Mouse (Mus musculus) heart, adult 2 months (tissue): Measurements from ENCODE around the gene Tenm3. TPM values are rescaled to one million over a fixed set of nuclear protein-coding genes. Genes with fewer than 3 reads are reported as not detected.

Experiments
- DNase-seq, 2 experiments: peaks; one replicate each; pipeline ENCODE4 v3.0.0; 2021
- H3K27ac ChIP-seq: fragments of 200-600 bp; 2 replicates; pipeline ENCODE4 v1.8.1; 2022
- H3K27me3 ChIP-seq: fragments of 200-500 bp; 2 replicates; pipeline ENCODE4 v1.6.1; 2012; ENCODE audit warnings: mild to moderate bottlenecking, low read length, inconsistent platforms, mixed read lengths; ENCODE audit not compliant: control insufficient read depth, insufficient read depth
- H3K36me3 ChIP-seq: fragments of 200-500 bp; 2 replicates; pipeline ENCODE4 v1.6.1; 2012; ENCODE audit warnings: low read length, inconsistent platforms; ENCODE audit not compliant: control insufficient read depth, insufficient read depth
- H3K4me1 ChIP-seq: fragments of 200-500 bp; 2 replicates; pipeline ENCODE4 v1.6.1; 2011; ENCODE audit warnings: low read length; ENCODE audit not compliant: control insufficient read depth, insufficient read depth
- H3K4me3 ChIP-seq: fragments of 200-600 bp; 2 replicates; pipeline ENCODE4 v1.8.1; 2022
- H3K79me2 ChIP-seq: fragments of 200-500 bp; replicated peaks from 2 replicates; pipeline ENCODE4 v1.6.1; 2012; ENCODE audit warnings: mild to moderate bottlenecking, inconsistent platforms, low read length, moderate library complexity, mixed read lengths; ENCODE audit not compliant: control insufficient read depth, insufficient read depth
- H3K9ac ChIP-seq: fragments of 200-500 bp; 2 replicates; pipeline ENCODE4 v1.6.1; 2012; ENCODE audit warnings: low read depth, mild to moderate bottlenecking, control low read depth, inconsistent platforms, low read length, mixed read lengths
- CTCF ChIP-seq: fragments of 200-600 bp; IDR thresholded peaks from 2 replicates; pipeline ENCODE4 v1.8.1; 2022; ENCODE audit warnings: antibody characterized with exemption, mild to moderate bottlenecking, moderate library complexity
- EP300 ChIP-seq: fragments of 200-500 bp; IDR thresholded peaks from 2 replicates; pipeline ENCODE4 v1.6.1; 2011; ENCODE audit warnings: low read depth, low read length, control low read depth; ENCODE audit not compliant: insufficient read depth
- POLR2A ChIP-seq: fragments of 200-500 bp; IDR thresholded peaks from 2 replicates; pipeline ENCODE4 v1.6.1; 2011; ENCODE audit warnings: mild to moderate bottlenecking, low read depth, low read length, control low read depth; ENCODE audit not compliant: insufficient read depth
- WGBS: fragments of 180-500 bp; shearing (Covaris S2); methylation state at CpG from one replicate; pipeline ENCODE4 v1.1.7; 2018; 5-methylcytosine and 5-hydroxymethylcytosine counted together
- intact Hi-C: fragments of 180-260 bp; cut with DNase I; formaldehyde crosslinking; loops from one replicate; pipeline ENCODE4 v1.15.1; 2025
- polyA plus RNA-seq: library from polyadenylated mRNA; depleted of rRNA; stranded (reverse); fragments of >200 nt; gene quantifications from 2 replicates; pipeline ENCODE4 v1.2.3, GENCODE M21; 2012
- total RNA-seq, 2 experiments: library from RNA; stranded (reverse); gene quantifications; 2 replicates each; pipeline ENCODE4 v1.2.3; 2021

The Tenm3 gene
- total and polyA plus RNA-seq, 3 experiments, result 2.0 to 3.8 (median 2.2) TPM

- H3K79me2 ChIP-seq, result no peaks in the 10 kb centered on the region
- intact Hi-C loops, result no loop called here
Measured at GRCm38 (mm10) chr8:48513801-48514200, 329.9 kb downstream of the Tenm3 start.

GRCm38 (mm10) chr8:48511546-48511945, 332.2 kb downstream of the Tenm3 start:
- intact Hi-C loops, result no loop called here
- Histone ChIP-seq H3K4me3 (peak overlapping the region; percentile 31), H3K9ac (no peak overlapping the region), H3K4me1 (no peaks in the 10 kb centered on the region), H3K36me3 (no peaks in the 10 kb centered on the region), H3K79me2 (no peaks in the 10 kb centered on the region), H3K27ac (no peak overlapping the region), H3K27me3 (no peaks in the 10 kb centered on the region)
- 63% methylated on average over 12 of the region's 12 CpGs for WGBS
- TF ChIP-seq POLR2A, result no peak
- TF ChIP-seq CTCF, result no peak
- TF ChIP-seq EP300, result no peak
- DNase-seq, result no peak

More at GRCm38 (mm10) chr8:48513801-48514200, 329.9 kb downstream of the Tenm3 start:
- H3K4me1 ChIP-seq, result no peaks in the 10 kb centered on the region
- no peaks in the 10 kb centered on the region for H3K27me3 ChIP-seq
- no peak overlapping the region for H3K4me3 ChIP-seq
- 87% methylated on average over 7 of the region's 7 CpGs for WGBS
- H3K36me3 ChIP-seq, result no peaks in the 10 kb centered on the region
- TF ChIP-seq POLR2A (no peak), CTCF (no peak), EP300 (no peak)
- no peak for DNase-seq
- H3K9ac ChIP-seq, result no peak overlapping the region
- H3K27ac ChIP-seq, result no peak overlapping the region

GRCm38 (mm10) chr8:48511137-48511536, 332.6 kb downstream of the Tenm3 start:
- Histone ChIP-seq H3K36me3 (no peaks in the 10 kb centered on the region), H3K27me3 (no peaks in the 10 kb centered on the region), H3K4me3 (peak overlapping the region; percentile 31), H3K4me1 (no peaks in the 10 kb centered on the region), H3K9ac (no peak overlapping the region), H3K27ac (no peak overlapping the region), H3K79me2 (no peaks in the 10 kb centered on the region)
- TF ChIP-seq POLR2A (no peak), EP300 (no peak), CTCF (no peak)
- 49% methylated on average over 14 of the region's 14 CpGs for WGBS
- intact Hi-C loops, result no loop called here
- no peak for DNase-seq

GRCm38 (mm10) chr8:48508641-48509599, 334.8 kb downstream of the Tenm3 start:
- no peaks in the 10 kb centered on the region for H3K79me2 ChIP-seq
- no peak overlapping the region for H3K4me3 ChIP-seq
- 82% methylated on average over 29 of the region's 29 CpGs for WGBS
- no peaks in the 10 kb centered on the region for H3K27me3 ChIP-seq
- DNase-seq, result no peak
- H3K4me1 ChIP-seq, result no peaks in the 10 kb centered on the region
- intact Hi-C loops, result no loop called here
- no peak overlapping the region for H3K27ac ChIP-seq
- H3K9ac ChIP-seq, result no peak overlapping the region
- H3K36me3 ChIP-seq, result no peaks in the 10 kb centered on the region
- TF ChIP-seq EP300, result no peak
- TF ChIP-seq CTCF, result no peak
- TF ChIP-seq POLR2A, result no peak

GRCm38 (mm10) chr8:48507719-48508501, 335.8 kb downstream of the Tenm3 start:
- no peak for DNase-seq
- 92% methylated on average over 10 of the region's 10 CpGs for WGBS
- H3K9ac ChIP-seq, result no peak overlapping the region
- no peak overlapping the region for H3K27ac ChIP-seq
- intact Hi-C loops, result no loop called here
- no peak overlapping the region for H3K4me3 ChIP-seq
- no peaks in the 10 kb centered on the region for H3K36me3 ChIP-seq
- H3K79me2 ChIP-seq, result no peaks in the 10 kb centered on the region
- TF ChIP-seq CTCF (no peak), EP300 (no peak), POLR2A (no peak)
- H3K4me1 ChIP-seq, result no peaks in the 10 kb centered on the region
- no peaks in the 10 kb centered on the region for H3K27me3 ChIP-seq

GRCm38 (mm10) chr8:48492491-48492890, 351.3 kb downstream of the Tenm3 start:
- Histone ChIP-seq H3K27ac (no peak overlapping the region), H3K79me2 (no peaks in the 10 kb centered on the region), H3K4me1 (no peaks in the 10 kb centered on the region), H3K9ac (no peak overlapping the region), H3K4me3 (no peak overlapping the region), H3K27me3 (no peaks in the 10 kb centered on the region), H3K36me3 (no peaks in the 10 kb centered on the region)
- 73% methylated on average over 5 of the region's 5 CpGs for WGBS
- TF ChIP-seq CTCF (no peak), POLR2A (no peak), EP300 (no peak)
- intact Hi-C loops, result no loop called here
- peak; percentile 45 to 63 for DNase-seq
